Mouse (Mus musculus): ENCODE results near the gene Ccdc85b.

Gene Ccdc85b

DNA sequence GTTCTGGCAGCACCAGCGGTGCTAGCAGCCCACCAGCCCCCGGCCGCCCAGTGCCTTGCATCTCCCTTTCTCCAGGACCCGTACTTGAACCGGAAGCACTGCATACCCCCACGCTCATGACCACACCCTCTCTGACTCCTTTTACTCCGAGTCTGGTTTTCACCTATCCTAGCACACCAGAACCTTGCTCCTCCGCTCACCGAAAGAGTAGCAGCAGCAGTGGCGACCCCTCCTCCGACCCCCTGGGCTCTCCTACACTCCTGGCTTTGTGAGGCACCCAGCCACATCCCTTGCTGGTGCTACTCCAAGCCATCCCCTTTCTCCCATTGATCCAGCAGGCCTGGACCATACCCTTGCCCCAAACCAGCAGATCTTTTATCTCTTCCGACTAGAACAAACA, 2.7 kb downstream of the Ccdc85b start:
- DNase-seq: no peak

GRCm38 (mm10) chr19:5451766-5452165, 5.9 kb downstream of the Ccdc85b start:
- DNase-seq: no peak

DNA sequence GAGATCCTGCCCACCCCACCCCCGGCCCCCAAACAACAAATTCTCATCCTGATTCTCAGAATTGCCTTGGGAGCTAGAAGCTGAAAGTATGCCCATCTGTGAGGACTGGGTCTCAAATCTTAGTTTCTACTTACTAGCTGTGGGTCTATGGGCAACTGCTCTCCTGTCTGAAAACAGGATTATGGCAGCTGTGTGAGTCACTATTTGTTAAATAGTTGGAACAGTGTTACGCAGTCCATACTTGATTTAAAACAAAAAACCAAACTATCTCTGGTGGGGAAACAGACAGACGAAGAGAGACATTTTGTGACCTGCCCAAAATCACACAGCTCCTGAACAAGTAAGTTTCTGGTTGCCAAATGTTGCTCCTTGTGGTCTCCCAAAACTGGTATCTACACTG, 8.0 kb downstream of the Ccdc85b start:
- no peak for DNase-seq

- no peak for DNase-seq
Measured at GRCm38 (mm10) chr19:5448354-5449150, 9.1 kb downstream of the Ccdc85b start.

- DNase-seq: peak in 1 of 2 experiments; percentile 55
Measured at GRCm38 (mm10) chr19:5447515-5448353, 10.0 kb downstream of the Ccdc85b start, which contains the start of gene Fosl1. Gene Fosl1, plus strand, starts transcription at chr19:5447547.

GRCm38 (mm10) chr19:5445747-5446146, 11.9 kb downstream of the Ccdc85b start:
- no peak for DNase-seq

DNA sequence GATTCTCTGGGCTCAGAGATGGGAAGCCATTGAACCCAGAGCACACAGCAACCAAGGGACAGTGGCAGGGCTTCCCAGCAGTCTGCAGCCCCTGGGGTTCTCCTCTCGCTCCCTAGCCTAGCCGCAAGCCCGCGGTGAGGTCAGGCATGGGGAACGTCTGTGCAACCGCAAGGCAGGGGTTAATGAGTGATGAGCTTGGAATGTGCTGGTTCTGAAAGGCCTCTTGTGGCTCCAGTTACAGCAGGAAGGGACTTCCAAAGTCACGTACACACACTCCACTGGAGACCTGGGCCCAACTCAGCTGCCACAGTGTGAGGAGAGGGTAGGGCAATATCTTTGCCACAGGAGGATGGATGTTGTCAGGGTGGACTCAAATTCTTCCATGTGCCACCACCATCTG, 12.7 kb downstream of the Ccdc85b start:
- peak in 1 of 2 experiments; percentile 62 for DNase-seq

DNA sequence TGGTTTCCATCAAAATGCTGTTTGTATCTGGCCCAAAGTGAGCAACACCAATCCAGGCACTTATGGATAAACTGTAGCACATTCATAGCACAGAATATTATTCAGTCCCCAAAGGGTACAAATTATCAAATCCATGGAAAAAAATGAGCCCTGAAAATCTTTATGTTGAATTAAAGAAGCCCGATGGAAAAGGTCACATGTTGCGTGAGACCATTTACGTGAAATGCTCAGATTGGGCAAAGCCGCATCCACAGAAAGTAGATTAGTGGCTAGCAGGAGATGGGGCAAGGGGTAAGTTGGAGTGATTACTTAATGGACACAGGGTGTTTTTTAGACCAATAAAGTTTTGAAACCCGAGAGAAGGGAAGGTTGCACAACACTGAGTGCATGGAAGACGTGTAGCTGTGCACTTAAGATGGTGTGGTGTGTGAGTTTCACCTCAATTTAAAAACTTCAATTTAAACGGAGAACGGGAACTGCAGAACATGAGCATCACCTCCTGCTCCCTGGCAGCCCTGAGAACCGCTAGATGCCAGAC, 13.3 kb downstream of the Ccdc85b start:
- DNase-seq: no peak

GRCm38 (mm10) chr19:5433951-5434350, 23.7 kb downstream of the Ccdc85b start:
- no peak for DNase-seq

DNA sequence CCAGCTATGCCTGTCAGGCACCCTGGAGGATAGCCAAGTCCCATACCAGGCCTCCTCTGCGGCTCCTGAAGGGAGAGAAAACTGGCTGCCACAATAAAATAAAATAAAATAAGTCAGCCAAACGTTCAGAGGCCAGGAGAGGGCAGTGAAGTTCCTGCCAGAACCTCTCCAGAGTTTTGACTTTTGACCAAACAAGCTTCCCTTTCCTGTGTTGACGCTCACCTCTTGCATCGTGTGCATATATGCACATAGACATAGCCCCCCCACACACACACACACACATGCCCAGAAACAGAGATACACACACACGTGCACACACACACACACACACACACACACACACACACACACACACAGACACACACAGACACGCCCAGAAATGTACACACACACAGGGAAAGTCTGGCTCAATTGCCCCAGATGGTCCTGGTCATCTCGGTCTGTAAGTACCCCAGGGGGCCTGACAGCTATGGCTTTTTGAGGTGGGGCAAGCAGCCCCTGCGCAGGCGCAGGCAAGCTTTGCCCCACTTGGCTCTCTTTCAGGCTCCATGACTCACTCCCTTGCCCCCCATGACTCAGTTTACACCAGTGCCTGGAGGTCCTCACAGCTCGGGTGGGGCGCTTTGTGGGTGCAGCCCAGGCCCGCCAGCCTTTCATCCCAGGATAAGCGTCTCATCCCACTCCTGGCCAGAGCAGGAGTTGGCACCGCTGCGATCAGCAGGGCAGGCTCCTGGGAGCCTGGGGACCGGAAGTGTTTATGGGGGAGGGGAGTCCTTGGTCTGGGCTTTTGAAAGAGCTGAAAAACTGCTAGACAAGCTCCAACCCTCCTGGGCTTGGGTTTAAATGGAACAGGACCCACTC, 24.5 kb downstream of the Ccdc85b start:
- peak; percentile 70 to 76 for DNase-seq

DNA sequence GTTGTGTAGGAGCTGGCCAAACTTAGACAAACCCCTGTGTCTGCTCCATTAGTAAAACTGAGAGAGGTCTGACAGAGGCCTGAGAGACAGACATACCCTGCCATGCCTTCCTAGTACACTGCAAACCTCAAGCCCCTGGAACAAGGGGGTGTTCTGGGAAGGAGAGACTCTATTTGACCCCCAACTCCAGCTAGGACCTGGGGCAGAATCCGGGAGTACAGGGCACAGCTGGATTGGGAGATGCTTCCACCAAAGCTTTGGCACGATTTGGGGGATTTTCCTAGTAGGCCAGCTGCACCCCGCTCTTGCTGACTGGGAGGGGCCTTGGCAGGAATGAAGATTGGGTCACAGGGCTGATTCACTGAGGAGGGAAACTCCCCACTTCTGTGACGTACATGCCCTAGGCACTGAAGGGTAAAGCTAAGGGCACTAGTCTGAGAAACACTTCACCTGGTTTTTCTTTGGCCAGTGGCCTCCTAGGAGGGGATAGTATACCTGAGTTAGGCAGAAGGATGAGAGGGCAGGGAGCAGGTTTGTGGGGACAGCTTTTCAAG, 25.7 kb downstream of the Ccdc85b start:
- no peak for DNase-seq

DNA sequence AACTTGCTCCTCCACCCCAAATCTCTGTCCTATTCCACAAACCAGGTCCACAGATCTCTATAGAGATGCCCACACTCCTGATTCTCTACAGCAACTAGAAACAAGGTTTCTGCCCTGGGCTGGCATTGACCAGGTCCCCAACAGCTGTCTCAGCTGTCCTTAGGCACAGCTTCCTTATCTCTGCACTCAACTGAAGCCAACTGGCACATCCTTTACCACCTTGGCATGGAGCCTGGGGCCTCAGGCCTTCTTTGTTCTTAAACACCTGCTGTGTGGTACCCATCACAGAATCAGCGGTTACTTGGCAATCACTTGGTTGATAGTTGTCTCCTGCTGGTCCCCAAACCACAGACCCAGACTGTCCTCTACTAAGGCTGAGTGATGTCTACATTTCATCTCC, 27.3 kb downstream of the Ccdc85b start:
- no peak for DNase-seq

DNA sequence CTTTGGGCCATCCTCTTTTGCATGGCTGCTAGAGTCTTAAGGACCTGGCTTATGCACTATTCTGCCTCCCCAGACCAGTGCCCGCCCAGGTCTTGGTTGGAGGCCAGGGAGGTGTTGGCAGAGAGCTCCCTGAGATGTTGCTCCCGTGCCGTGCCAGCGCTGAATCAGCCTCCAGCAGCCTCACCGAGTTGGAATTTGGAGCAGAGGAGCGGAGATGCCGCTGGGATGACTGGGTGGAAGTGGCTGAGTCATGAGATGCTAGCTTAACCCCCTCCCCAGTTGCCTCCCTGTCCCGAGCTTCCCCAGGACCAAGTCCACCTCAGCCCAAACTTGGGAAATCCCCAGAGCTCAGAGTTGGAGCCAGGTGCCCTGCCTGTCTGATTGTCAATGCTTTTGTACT, 27.9 kb downstream of the Ccdc85b start:
- DNase-seq: peak; percentile 83 to 88

DNA sequence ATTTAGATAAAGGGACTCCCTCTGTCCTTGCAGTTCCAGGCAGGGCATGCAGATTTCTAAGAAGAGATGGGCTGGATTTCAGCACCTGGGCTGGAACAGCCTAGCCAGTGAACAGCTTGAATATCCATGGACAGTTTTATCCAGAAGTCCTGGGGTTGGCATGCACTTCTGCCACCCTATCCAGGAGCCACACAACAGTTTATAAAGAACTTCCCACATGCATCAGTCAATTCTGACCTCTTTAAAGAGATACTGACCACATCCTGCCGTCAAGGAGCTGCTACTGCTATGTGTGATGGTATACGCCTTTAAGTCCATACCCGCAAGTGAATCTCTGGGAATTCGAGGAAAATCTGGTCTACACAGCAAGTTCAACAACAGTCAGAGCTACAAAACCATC, 28.5 kb downstream of the Ccdc85b start:
- DNase-seq: no peak

- peak in 1 of 2 experiments; percentile 54 for DNase-seq
Measured at GRCm38 (mm10) chr19:5428083-5428482, 29.6 kb downstream of the Ccdc85b start.

- DNase-seq: no peak
Measured at GRCm38 (mm10) chr19:5426640-5427290, 30.9 kb downstream of the Ccdc85b start.

DNA sequence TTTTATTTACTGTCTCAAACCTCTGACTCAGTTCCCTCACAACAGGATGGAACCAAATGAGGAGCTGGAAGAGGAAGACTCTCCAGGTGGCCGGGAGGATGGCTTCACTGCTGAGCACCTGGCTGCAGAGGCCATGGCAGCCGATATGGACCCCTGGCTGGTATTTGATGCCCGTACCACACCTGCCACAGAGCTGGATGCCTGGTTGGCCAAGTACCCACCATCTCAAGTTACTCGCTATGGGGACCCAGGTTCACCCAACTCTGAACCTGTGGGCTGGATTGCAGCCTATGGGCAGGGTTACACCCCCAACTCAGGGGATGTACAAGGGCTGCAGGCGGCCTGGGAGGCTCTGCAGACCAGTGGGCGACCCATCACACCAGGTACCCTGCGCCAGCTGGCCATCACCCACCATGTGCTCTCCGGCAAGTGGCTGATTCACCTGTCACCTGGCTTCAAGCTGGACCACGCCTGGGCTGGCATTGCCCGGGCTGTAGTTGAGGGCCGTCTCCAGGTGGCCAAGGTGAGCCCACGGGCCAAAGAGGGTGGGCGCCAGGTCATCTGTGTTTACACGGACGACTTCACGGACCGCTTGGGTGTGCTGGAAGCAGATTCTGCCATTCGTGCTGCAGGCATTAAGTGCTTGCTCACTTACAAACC, 31.7 kb downstream of the Ccdc85b start:
- DNase-seq: no peak

DNA sequence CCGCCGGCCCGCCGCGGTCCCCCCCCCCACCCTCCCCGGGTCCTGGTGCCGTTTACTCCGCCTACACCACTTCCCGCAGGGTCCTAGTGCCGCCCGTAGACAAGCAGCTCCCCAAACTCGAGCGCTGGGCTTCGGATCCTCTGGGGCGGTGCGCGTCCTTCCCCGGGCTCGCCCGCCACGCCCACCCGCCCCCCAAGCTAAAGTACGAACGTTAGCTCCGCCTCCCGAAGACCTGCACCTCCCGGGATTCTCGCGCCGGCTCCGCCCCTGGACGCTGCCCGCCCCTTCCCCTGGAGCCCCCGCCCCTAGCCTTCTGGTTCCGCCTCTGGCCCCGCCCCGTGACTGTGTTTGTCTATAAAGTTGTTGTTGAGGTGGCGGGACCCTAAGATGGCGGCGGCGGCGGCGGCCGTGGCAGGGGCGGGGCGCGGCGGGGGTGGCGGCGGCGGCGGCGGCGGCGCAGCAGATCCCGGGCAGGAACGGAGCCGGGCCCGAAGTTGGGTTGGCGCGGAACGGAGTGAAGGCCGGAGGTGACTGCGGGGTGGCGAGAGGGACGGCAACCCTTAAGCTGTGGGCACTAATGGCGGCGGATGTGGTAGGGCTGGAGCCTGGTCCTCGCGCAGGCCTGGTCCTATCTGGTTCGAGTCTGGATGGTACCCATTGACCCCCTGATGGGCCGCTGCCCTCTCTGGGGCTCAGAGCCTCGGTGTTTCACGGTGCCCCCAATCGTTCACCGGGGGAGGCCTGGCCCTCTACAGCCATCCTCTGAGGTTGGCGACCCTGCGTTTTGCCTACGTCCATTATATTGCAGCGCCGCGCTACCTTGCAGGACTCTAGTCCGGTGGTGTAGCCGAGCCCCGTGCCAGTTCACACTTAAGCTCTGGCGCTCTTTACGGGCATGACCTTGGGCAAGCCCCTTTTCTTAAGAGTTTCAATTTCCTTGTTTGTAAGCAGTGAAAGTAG, 32.6 kb downstream of the Ccdc85b start, which contains the start of the genes Drap1 and AI837181:
Gene Drap1, minus strand, starts transcription at position 198 of the 960 bp plus-strand sequence.
Gene AI837181, plus strand, starts transcription at position 363 of the 960 bp plus-strand sequence.
- DNase-seq: peak; percentile 87 to 91

GRCm38 (mm10) chr19:5424092-5424781, 33.5 kb downstream of the Ccdc85b start:
- DNase-seq: peak; percentile 68 to 77

Data from kidney, adult 8-10 months (tissue).